Mouse (Mus musculus): Measurements from ENCODE around the gene Lmbr1l. TPM values are rescaled to one million over a fixed set of nuclear protein-coding genes. Genes with fewer than 3 reads are reported as not detected.
A peak's percentile ranks its signal among the peaks of the same experiment; 100 is the strongest.
"Not testable (repeated sequence)": the region's sequence is repeated elsewhere in the genome, so short reads cannot be mapped to it uniquely, and the experiment has no call there.

Lmbr1l gene
- polyA plus RNA-seq, 1 experiment from 2014 or later: 5.5 TPM

DNA sequence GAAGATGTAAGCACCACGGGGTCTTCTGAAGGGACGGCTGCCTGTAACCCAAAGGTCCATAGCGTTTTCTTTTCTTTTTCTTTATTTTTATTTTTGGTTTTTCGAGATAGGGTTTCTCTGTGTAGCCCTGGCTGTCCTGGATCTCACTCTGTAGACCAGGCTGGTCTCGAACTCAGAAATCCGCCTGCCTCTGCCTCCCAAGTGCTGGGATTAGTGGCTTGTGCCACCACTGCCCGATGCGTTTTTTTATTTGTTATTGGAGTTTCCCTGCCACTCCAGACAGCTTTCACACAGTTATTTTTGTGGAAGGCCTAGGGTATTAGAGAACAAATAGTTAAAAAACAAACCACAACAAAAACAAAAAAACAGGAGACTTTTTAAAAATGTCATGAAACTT is 466 bp upstream of the Lmbr1l start:
- not testable (repeated sequence) for H3K36me3 ChIP-seq (ENCODE audit: control insufficient read depth, insufficient read depth, low read length); H3K9me3 ChIP-seq (ENCODE audit: control insufficient read depth, low read length); DNase-seq (ENCODE audit: low spot score); H3K27me3 ChIP-seq (replicated peaks; ENCODE audit: control insufficient read depth, insufficient read depth, low read length); ATAC-seq (replicated peaks; ENCODE audit: low FRiP score, low TSS enrichment, low read depth)
- WGBS: 27% methylated on average over 8 of the region's 8 CpGs
- H3K4me2 ChIP-seq (ENCODE audit: low read length): peak overlapping the region; percentile 86
- peak overlapping the region; percentile 87 for H3K4me3 ChIP-seq (ENCODE audit: low read depth, low read length)
- peak overlapping the region; percentile 95; the same call in 1 of the 2 replicates for H3K27ac ChIP-seq (ENCODE audit: low read depth)
- peak overlapping the region; percentile 78 for H3K9ac ChIP-seq (ENCODE audit: low read length)
- H3K4me1 ChIP-seq (replicated peaks; ENCODE audit: control insufficient read depth, insufficient read depth, low read length): peaks cover 14% of the 10 kb centered on the region

DNA sequence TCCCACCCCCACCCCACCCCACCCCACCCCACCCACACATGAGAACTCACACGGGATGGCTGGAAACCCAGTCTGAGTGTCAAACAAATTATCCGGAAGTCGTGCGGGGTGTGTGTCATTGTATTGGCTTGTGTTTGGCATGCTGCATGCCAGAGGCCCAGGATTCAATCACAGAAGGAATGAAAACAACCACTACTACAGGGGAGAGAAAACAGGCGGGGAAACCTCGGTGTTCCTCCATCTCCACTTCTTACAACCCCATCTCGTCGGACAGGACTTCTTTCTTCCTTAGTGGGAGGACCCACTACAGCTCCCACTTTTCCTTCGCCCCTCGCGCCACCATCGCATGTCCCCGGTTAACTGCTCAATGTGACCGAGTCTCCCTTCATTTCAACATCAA is 940 bp downstream of the Lmbr1l start:
- H3K4me1 ChIP-seq (replicated peaks; ENCODE audit: control insufficient read depth, insufficient read depth, low read length): peaks cover 14% of the 10 kb centered on the region
- peak overlapping the region; percentile 87 for H3K4me3 ChIP-seq (ENCODE audit: low read depth, low read length)
- ATAC-seq (replicated peaks; ENCODE audit: low FRiP score, low TSS enrichment, low read depth) (no peak), DNase-seq (ENCODE audit: low spot score) (no peak)
- peaks cover 16% of the 10 kb centered on the region for H3K36me3 ChIP-seq (ENCODE audit: control insufficient read depth, insufficient read depth, low read length)
- peak overlapping the region; percentile 95 for H3K27ac ChIP-seq (ENCODE audit: low read depth)
- H3K9ac ChIP-seq (ENCODE audit: low read length): peak overlapping the region; percentile 78
- no peaks in the 10 kb centered on the region for H3K27me3 ChIP-seq (replicated peaks; ENCODE audit: control insufficient read depth, insufficient read depth, low read length)
- H3K9me3 ChIP-seq (ENCODE audit: control insufficient read depth, low read length): no peaks in the 10 kb centered on the region
- WGBS: 0% methylated on average over 14 of the region's 14 CpGs
- H3K4me2 ChIP-seq (ENCODE audit: low read length): peak overlapping the region; percentile 86

GRCm38 (mm10) chr15:98916016-98916415 is 2.0 kb downstream of the Lmbr1l start:
- Histone ChIP-seq H3K9me3 (ENCODE audit: control insufficient read depth, low read length) (no peaks in the 10 kb centered on the region), H3K4me3 (ENCODE audit: low read depth, low read length) (no peak overlapping the region), H3K27me3 (replicated peaks; ENCODE audit: control insufficient read depth, insufficient read depth, low read length) (no peaks in the 10 kb centered on the region), H3K4me1 (replicated peaks; ENCODE audit: control insufficient read depth, insufficient read depth, low read length) (peaks cover 14% of the 10 kb centered on the region), H3K4me2 (ENCODE audit: low read length) (no peak overlapping the region), H3K9ac (ENCODE audit: low read length) (no peak overlapping the region; the same call in 1 of the 2 replicates), H3K27ac (ENCODE audit: low read depth) (no peak overlapping the region), H3K36me3 (ENCODE audit: control insufficient read depth, insufficient read depth, low read length) (peaks cover 27% of the 10 kb centered on the region)
- WGBS: 87% methylated on average over 4 of the region's 4 CpGs
- DNase-seq (ENCODE audit: low spot score) (no peak), ATAC-seq (replicated peaks; ENCODE audit: low FRiP score, low TSS enrichment, low read depth) (no peak)

- Histone ChIP-seq H3K4me3 (ENCODE audit: low read depth, low read length) (no peak overlapping the region), H3K4me1 (replicated peaks; ENCODE audit: control insufficient read depth, insufficient read depth, low read length) (peaks cover 14% of the 10 kb centered on the region), H3K9me3 (ENCODE audit: control insufficient read depth, low read length) (no peaks in the 10 kb centered on the region), H3K27ac (ENCODE audit: low read depth) (no peak overlapping the region), H3K36me3 (ENCODE audit: control insufficient read depth, insufficient read depth, low read length) (peaks cover 38% of the 10 kb centered on the region), H3K27me3 (replicated peaks; ENCODE audit: control insufficient read depth, insufficient read depth, low read length) (no peaks in the 10 kb centered on the region), H3K4me2 (ENCODE audit: low read length) (no peak overlapping the region), H3K9ac (ENCODE audit: low read length) (no peak overlapping the region)
- ATAC-seq (replicated peaks; ENCODE audit: low FRiP score, low TSS enrichment, low read depth) (no peak), DNase-seq (ENCODE audit: low spot score) (no peak)
- WGBS: 94% methylated on average over 6 of the region's 6 CpGs
Measured at GRCm38 (mm10) chr15:98914903-98915302, 3.1 kb downstream of the Lmbr1l start.

DNA sequence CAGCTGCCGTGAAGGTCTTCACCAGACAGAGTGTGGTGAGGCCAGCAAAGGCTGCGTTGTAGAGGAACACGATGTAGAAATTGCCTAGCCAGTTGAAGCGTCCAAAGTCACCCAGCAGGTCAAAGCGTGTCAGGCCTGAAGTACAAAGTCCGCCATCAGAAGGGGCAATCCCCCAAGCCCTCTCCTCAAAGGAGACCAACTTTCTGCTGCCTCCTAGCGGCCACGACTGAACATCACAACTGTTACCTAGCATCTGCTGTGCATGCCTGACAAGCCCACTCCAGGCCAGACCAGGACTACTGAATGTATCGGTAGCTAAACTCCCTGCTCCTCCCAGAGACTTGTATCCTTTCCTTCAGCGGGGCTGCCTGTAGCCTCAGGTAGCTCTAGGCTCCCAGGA is 13.3 kb downstream of the Lmbr1l start:
- DNase-seq (ENCODE audit: low spot score) (peak; percentile 70), ATAC-seq (replicated peaks; ENCODE audit: low FRiP score, low TSS enrichment, low read depth) (no peak)
- Histone ChIP-seq H3K27ac (ENCODE audit: low read depth) (no peak overlapping the region), H3K4me2 (ENCODE audit: low read length) (no peak overlapping the region), H3K9ac (ENCODE audit: low read length) (no peak overlapping the region), H3K4me3 (ENCODE audit: low read depth, low read length) (no peak overlapping the region), H3K36me3 (ENCODE audit: control insufficient read depth, insufficient read depth, low read length) (peaks cover 48% of the 10 kb centered on the region), H3K27me3 (replicated peaks; ENCODE audit: control insufficient read depth, insufficient read depth, low read length) (peaks cover 11% of the 10 kb centered on the region), H3K4me1 (replicated peaks; ENCODE audit: control insufficient read depth, insufficient read depth, low read length) (no peaks in the 10 kb centered on the region), H3K9me3 (ENCODE audit: control insufficient read depth, low read length) (no peaks in the 10 kb centered on the region)
- 28% methylated on average over 10 of the region's 10 CpGs for WGBS

DNA sequence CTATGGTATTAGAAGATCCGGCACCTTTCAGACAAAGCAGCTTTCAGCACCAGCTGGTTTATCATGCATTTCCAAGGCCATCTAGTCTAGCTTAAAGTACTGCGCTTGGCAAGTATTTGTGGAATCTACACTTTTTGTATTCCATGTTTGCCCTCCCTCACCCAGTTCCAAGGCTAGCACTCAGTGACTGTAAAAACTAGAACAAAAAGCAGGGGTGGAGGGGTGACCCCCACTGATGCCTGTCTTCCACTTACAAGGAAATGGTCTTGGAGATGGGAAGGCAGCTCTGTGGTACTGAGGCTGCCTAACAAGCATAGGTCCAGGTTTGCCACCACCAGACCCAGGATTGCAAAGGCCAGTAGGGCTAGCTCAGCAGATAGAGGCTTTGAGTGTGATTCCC is 15.4 kb downstream of the Lmbr1l start:
- Histone ChIP-seq H3K4me2 (ENCODE audit: low read length) (no peak overlapping the region), H3K27ac (ENCODE audit: low read depth) (no peak overlapping the region), H3K4me3 (ENCODE audit: low read depth, low read length) (no peak overlapping the region), H3K9ac (ENCODE audit: low read length) (no peak overlapping the region), H3K4me1 (replicated peaks; ENCODE audit: control insufficient read depth, insufficient read depth, low read length) (0 out of 2 replicates have a peak, but pooled peaks cover 7% of the 10 kb centered on the region), H3K27me3 (replicated peaks; ENCODE audit: control insufficient read depth, insufficient read depth, low read length) (peaks cover 31% of the 10 kb centered on the region), H3K36me3 (ENCODE audit: control insufficient read depth, insufficient read depth, low read length) (peaks cover 28% of the 10 kb centered on the region), H3K9me3 (ENCODE audit: control insufficient read depth, low read length) (no peaks in the 10 kb centered on the region)
- WGBS: 93% methylated on average over 2 of the region's 2 CpGs
- DNase-seq (ENCODE audit: low spot score): no peak
- ATAC-seq (replicated peaks; ENCODE audit: low FRiP score, low TSS enrichment, low read depth): no peak

GRCm38 (mm10) chr15:98901530-98901929 is 16.5 kb downstream of the Lmbr1l start:
- Histone ChIP-seq H3K27ac (ENCODE audit: low read depth) (no peak overlapping the region), H3K4me2 (ENCODE audit: low read length) (no peak overlapping the region), H3K36me3 (ENCODE audit: control insufficient read depth, insufficient read depth, low read length) (peaks cover 19% of the 10 kb centered on the region; the same call in 1 of the 2 replicates), H3K27me3 (replicated peaks; ENCODE audit: control insufficient read depth, insufficient read depth, low read length) (peaks cover 42% of the 10 kb centered on the region), H3K9ac (ENCODE audit: low read length) (no peak overlapping the region), H3K4me3 (ENCODE audit: low read depth, low read length) (no peak overlapping the region), H3K4me1 (replicated peaks; ENCODE audit: control insufficient read depth, insufficient read depth, low read length) (0 out of 2 replicates have a peak, but pooled peaks cover 7% of the 10 kb centered on the region), H3K9me3 (ENCODE audit: control insufficient read depth, low read length) (no peaks in the 10 kb centered on the region)
- no peak for ATAC-seq (replicated peaks; ENCODE audit: low FRiP score, low TSS enrichment, low read depth)
- 42% methylated on average over 1 of the region's 1 CpGs for WGBS
- no peak for DNase-seq (ENCODE audit: low spot score)

GRCm38 (mm10) chr15:98897928-98898800 is 19.9 kb downstream of the Lmbr1l start, which contains the start of gene Dhh:
Gene Dhh (minus strand): TSS chr15:98898540.
- ATAC-seq (replicated peaks; ENCODE audit: low FRiP score, low TSS enrichment, low read depth) (no peak), DNase-seq (ENCODE audit: low spot score) (peak; percentile 59)
- Histone ChIP-seq H3K4me1 (replicated peaks; ENCODE audit: control insufficient read depth, insufficient read depth, low read length) (peaks cover 21% of the 10 kb centered on the region), H3K9me3 (ENCODE audit: control insufficient read depth, low read length) (no peaks in the 10 kb centered on the region), H3K36me3 (ENCODE audit: control insufficient read depth, insufficient read depth, low read length) (no peaks in the 10 kb centered on the region), H3K4me3 (ENCODE audit: low read depth, low read length) (peak within 1 kb of the TSS; percentile 15; the same call in 1 of the 2 replicates), H3K4me2 (ENCODE audit: low read length) (peak within 1 kb of the TSS; percentile 45), H3K27ac (ENCODE audit: low read depth) (no peak within 1 kb of the TSS), H3K9ac (ENCODE audit: low read length) (no peak within 1 kb of the TSS), H3K27me3 (replicated peaks; ENCODE audit: control insufficient read depth, insufficient read depth, low read length) (peaks cover 75% of the 10 kb centered on the region)
- under 1% methylated on average over 41 of the region's 41 CpGs for WGBS
